Mouse (Mus musculus): ENCODE data around the gene Siva1. TPM values are rescaled to one million over a fixed set of nuclear protein-coding genes. Genes with fewer than 3 reads are reported as not detected.

The Siva1 gene
- total and polyA plus RNA-seq, 2 experiments from 2014 or later, result 62.2 to 107 TPM

DNA sequence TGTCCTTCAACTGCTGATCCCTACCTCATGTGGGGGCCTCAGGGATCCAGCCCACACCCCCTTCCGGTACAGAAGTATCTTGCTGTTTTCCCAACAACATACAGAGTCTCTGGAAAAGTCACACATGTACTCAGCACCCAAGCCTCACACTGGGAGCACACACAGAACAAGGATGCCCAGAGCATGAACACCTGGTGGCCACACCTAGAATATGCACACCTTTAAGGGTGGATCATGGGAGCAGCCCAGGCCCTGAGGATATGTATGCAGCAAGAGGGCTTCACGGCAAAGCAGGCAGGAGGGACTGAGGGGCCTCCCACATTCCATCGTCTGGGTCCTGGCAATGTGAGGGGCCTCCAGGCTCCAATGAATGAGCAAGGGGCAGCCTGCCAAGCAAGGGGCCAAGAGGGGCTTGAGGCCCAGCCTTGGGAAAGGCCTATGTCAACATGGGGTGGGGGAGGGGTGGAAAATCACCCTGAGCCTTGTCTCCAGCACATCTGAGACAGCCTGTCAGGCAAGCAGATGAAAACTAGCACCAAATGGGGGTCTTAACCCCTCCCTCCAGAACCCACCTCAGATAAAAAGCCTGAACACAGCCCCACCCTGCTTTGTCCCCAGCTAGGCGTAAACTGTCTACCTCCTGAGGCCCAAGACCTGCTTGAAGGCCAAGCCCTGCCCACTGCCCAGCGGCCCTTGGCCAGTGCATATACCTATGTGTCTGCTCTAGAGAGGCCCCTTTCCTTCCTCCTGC lies 16.3 kb downstream of the Siva1 start:
- Histone ChIP-seq H3K4me1 (ENCODE audit: control insufficient read depth, insufficient read depth) (peaks cover 25% of the 10 kb centered on the region), H3K4me2 (ENCODE audit: low read depth, low read length) (no peak overlapping the region), H3K27me3 (ENCODE audit: control insufficient read depth, insufficient read depth, low read length) (no peaks in the 10 kb centered on the region), H3K9me3 (replicated peaks; ENCODE audit: control insufficient read depth, low read length) (no peaks in the 10 kb centered on the region), H3K9ac (replicated peaks; ENCODE audit: low read depth, low read length) (peak overlapping the region; percentile 25; the same call in 1 of the 2 replicates), H3K4me3 (ENCODE audit: low read depth, low read length) (no peak overlapping the region), H3K27ac (ENCODE audit: low read depth) (peak overlapping the region; percentile 62), H3K36me3 (replicated peaks; ENCODE audit: control insufficient read depth, insufficient read depth, low read length) (peaks cover 80% of the 10 kb centered on the region)
- TF ChIP-seq EP300 (IDR thresholded peaks at IDR 0.05; ENCODE audit: low read depth) (no peak), CTCF (IDR thresholded peaks at IDR 0.05; ENCODE audit: low read depth) (no peak)
- WGBS, result 21% methylated on average over 5 of the region's 5 CpGs
- DNase-seq (ENCODE audit: low spot score), result no peak
- peak; percentile 54 for ATAC-seq (ENCODE audit: insufficient read depth, low read depth)

DNA sequence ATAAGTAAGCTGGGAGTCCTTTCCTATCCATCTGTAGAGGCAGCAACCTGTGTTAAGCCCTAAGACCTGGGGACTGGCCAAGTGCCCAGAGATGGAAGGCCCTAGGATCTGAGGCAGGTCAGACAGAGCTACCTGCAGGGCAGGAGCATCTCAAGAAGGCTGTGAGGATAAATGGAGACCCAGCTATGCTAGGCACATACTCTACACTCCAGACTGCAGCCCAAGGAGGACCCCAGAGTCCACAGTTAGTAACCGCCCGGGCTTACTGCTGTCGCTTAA lies 16.8 kb downstream of the Siva1 start:
- no peak for TF ChIP-seq EP300 (IDR thresholded peaks at IDR 0.05; ENCODE audit: low read depth)
- no peak for TF ChIP-seq CTCF (IDR thresholded peaks at IDR 0.05; ENCODE audit: low read depth)
- DNase-seq (ENCODE audit: low spot score) (no peak), ATAC-seq (ENCODE audit: insufficient read depth, low read depth) (no peak)
- no peak overlapping the region for H3K4me3 ChIP-seq (ENCODE audit: low read depth, low read length)
- H3K4me1 ChIP-seq (ENCODE audit: control insufficient read depth, insufficient read depth), result peaks cover 30% of the 10 kb centered on the region
- no peaks in the 10 kb centered on the region for H3K9me3 ChIP-seq (replicated peaks; ENCODE audit: control insufficient read depth, low read length)
- 33% methylated on average over 3 of the region's 3 CpGs for WGBS
- H3K36me3 ChIP-seq (replicated peaks; ENCODE audit: control insufficient read depth, insufficient read depth, low read length), result peaks cover 74% of the 10 kb centered on the region
- H3K9ac ChIP-seq (replicated peaks; ENCODE audit: low read depth, low read length), result peak overlapping the region; percentile 25; the same call in 1 of the 2 replicates
- H3K4me2 ChIP-seq (ENCODE audit: low read depth, low read length), result no peak overlapping the region
- peak overlapping the region; percentile 62 for H3K27ac ChIP-seq (ENCODE audit: low read depth)
- no peaks in the 10 kb centered on the region for H3K27me3 ChIP-seq (ENCODE audit: control insufficient read depth, insufficient read depth, low read length)

DNA sequence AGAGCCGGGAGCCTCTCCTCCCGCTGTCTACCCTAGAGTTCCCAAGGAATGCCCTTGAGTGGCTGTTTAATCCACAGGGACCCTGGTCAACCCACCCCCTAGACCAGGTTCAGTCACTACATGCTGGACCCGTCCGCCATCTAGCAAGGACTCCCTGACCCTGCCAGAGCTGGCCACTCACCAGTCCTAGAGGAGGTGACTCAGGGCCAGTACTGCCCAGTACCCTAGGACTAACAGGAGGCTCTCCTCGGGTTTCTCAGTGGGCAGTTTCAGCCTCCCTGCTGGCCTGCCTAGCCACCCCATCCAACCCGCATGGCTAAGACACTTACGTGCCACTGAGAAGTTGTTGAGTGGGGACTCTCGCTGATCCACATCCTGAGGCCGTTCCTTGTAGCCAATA lies 17.4 kb downstream of the Siva1 start:
- no peak for ATAC-seq (ENCODE audit: insufficient read depth, low read depth)
- H3K4me3 ChIP-seq (ENCODE audit: low read depth, low read length), result no peak overlapping the region
- peaks cover 35% of the 10 kb centered on the region for H3K4me1 ChIP-seq (ENCODE audit: control insufficient read depth, insufficient read depth)
- no peak overlapping the region for H3K27ac ChIP-seq (ENCODE audit: low read depth)
- H3K36me3 ChIP-seq (replicated peaks; ENCODE audit: control insufficient read depth, insufficient read depth, low read length), result peaks cover 69% of the 10 kb centered on the region
- DNase-seq (ENCODE audit: low spot score), result no peak
- no peak overlapping the region for H3K9ac ChIP-seq (replicated peaks; ENCODE audit: low read depth, low read length)
- WGBS, result 50% methylated on average over 9 of the region's 9 CpGs
- no peaks in the 10 kb centered on the region for H3K9me3 ChIP-seq (replicated peaks; ENCODE audit: control insufficient read depth, low read length)
- H3K4me2 ChIP-seq (ENCODE audit: low read depth, low read length), result no peak overlapping the region
- TF ChIP-seq CTCF (IDR thresholded peaks at IDR 0.05; ENCODE audit: low read depth) (no peak), EP300 (IDR thresholded peaks at IDR 0.05; ENCODE audit: low read depth) (no peak)
- H3K27me3 ChIP-seq (ENCODE audit: control insufficient read depth, insufficient read depth, low read length), result no peaks in the 10 kb centered on the region

GRCm38 (mm10) chr12:112663303-112663702 lies 18.8 kb downstream of the Siva1 start:
- Histone ChIP-seq H3K27me3 (ENCODE audit: control insufficient read depth, insufficient read depth, low read length) (no peaks in the 10 kb centered on the region), H3K4me2 (ENCODE audit: low read depth, low read length) (no peak overlapping the region), H3K36me3 (replicated peaks; ENCODE audit: control insufficient read depth, insufficient read depth, low read length) (peaks cover 60% of the 10 kb centered on the region), H3K27ac (ENCODE audit: low read depth) (no peak overlapping the region), H3K9me3 (replicated peaks; ENCODE audit: control insufficient read depth, low read length) (no peaks in the 10 kb centered on the region), H3K9ac (replicated peaks; ENCODE audit: low read depth, low read length) (no peak overlapping the region), H3K4me3 (ENCODE audit: low read depth, low read length) (no peak overlapping the region), H3K4me1 (ENCODE audit: control insufficient read depth, insufficient read depth) (peaks cover 47% of the 10 kb centered on the region)
- DNase-seq (ENCODE audit: low spot score), result no peak
- no peak for ATAC-seq (ENCODE audit: insufficient read depth, low read depth)
- TF ChIP-seq EP300 (IDR thresholded peaks at IDR 0.05; ENCODE audit: low read depth) (no peak), CTCF (IDR thresholded peaks at IDR 0.05; ENCODE audit: low read depth) (no peak)
- WGBS, result 72% methylated on average over 11 of the region's 11 CpGs

DNA sequence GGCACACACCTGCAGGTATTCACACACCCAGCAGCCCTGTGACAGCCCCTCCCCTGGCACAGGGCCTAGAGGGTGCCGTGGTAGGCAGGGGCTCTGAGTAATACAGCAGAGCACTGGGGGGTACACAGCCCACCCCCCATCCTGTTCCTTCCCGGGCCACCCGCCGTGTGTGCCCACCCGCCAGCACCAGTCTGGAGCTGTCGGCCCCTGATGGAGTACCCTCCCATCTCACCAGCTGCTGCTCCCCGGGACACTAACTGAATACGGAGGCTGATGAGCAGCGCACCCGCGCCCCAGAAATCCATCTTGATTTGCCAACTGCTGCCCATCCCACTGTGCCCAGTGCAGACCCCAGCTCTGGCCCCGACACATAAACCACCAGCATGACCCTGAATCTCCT lies 19.2 kb downstream of the Siva1 start:
- no peaks in the 10 kb centered on the region for H3K27me3 ChIP-seq (ENCODE audit: control insufficient read depth, insufficient read depth, low read length)
- H3K9ac ChIP-seq (replicated peaks; ENCODE audit: low read depth, low read length), result no peak overlapping the region
- H3K4me3 ChIP-seq (ENCODE audit: low read depth, low read length), result no peak overlapping the region
- no peaks in the 10 kb centered on the region for H3K9me3 ChIP-seq (replicated peaks; ENCODE audit: control insufficient read depth, low read length)
- H3K36me3 ChIP-seq (replicated peaks; ENCODE audit: control insufficient read depth, insufficient read depth, low read length), result peaks cover 60% of the 10 kb centered on the region
- peaks cover 51% of the 10 kb centered on the region for H3K4me1 ChIP-seq (ENCODE audit: control insufficient read depth, insufficient read depth)
- DNase-seq (ENCODE audit: low spot score) (no peak), ATAC-seq (ENCODE audit: insufficient read depth, low read depth) (no peak)
- H3K27ac ChIP-seq (ENCODE audit: low read depth), result no peak overlapping the region
- TF ChIP-seq EP300 (IDR thresholded peaks at IDR 0.05; ENCODE audit: low read depth) (no peak), CTCF (IDR thresholded peaks at IDR 0.05; ENCODE audit: low read depth) (no peak)
- H3K4me2 ChIP-seq (ENCODE audit: low read depth, low read length), result no peak overlapping the region
- 78% methylated on average over 12 of the region's 12 CpGs for WGBS

- WGBS, result 32% methylated on average over 2 of the region's 2 CpGs
- Histone ChIP-seq H3K27ac (ENCODE audit: low read depth) (no peak overlapping the region), H3K4me3 (ENCODE audit: low read depth, low read length) (no peak overlapping the region), H3K9ac (replicated peaks; ENCODE audit: low read depth, low read length) (no peak overlapping the region), H3K9me3 (replicated peaks; ENCODE audit: control insufficient read depth, low read length) (no peaks in the 10 kb centered on the region), H3K36me3 (replicated peaks; ENCODE audit: control insufficient read depth, insufficient read depth, low read length) (peaks cover 60% of the 10 kb centered on the region), H3K4me2 (ENCODE audit: low read depth, low read length) (no peak overlapping the region), H3K4me1 (ENCODE audit: control insufficient read depth, insufficient read depth) (peaks cover 55% of the 10 kb centered on the region), H3K27me3 (ENCODE audit: control insufficient read depth, insufficient read depth, low read length) (no peaks in the 10 kb centered on the region)
- no peak for ATAC-seq (ENCODE audit: insufficient read depth, low read depth)
- DNase-seq (ENCODE audit: low spot score), result no peak
- TF ChIP-seq EP300 (IDR thresholded peaks at IDR 0.05; ENCODE audit: low read depth) (no peak), CTCF (IDR thresholded peaks at IDR 0.05; ENCODE audit: low read depth) (no peak)
Measured at GRCm38 (mm10) chr12:112664124-112664523, 19.6 kb downstream of the Siva1 start.

Data from heart, postnatal 0 days (tissue).